Mouse (Mus musculus) hindbrain, embryonic 15.5 days (tissue): ENCODE results near the gene Fam19a1. TPM values are rescaled to one million over a fixed set of nuclear protein-coding genes. Genes with fewer than 3 reads are reported as not detected.

Experiments
- ATAC-seq: fragments of 200-750 bp; cut with Nextera tagmentation; 2 replicates; pipeline ENCODE4 v1.8.0; 2017; ENCODE audit warnings: low read depth, moderate number of reproducible peaks, moderate TSS enrichment; ENCODE audit not compliant: low FRiP score
- H3K27ac ChIP-seq: fragments of 300-500 bp; sonication (generic); replicated peaks from 2 replicates; pipeline ENCODE4 v1.5.1; 2015; ENCODE audit warnings: mild to moderate bottlenecking, inconsistent platforms
- H3K27me3 ChIP-seq: fragments of 300-500 bp; sonication (generic); 2 replicates; pipeline ENCODE4 v1.6.1; 2015; ENCODE audit warnings: control low read depth, inconsistent platforms
- H3K36me3 ChIP-seq: fragments of 300-500 bp; sonication (generic); 2 replicates; pipeline ENCODE4 v1.6.1; 2015; ENCODE audit warnings: control low read depth, inconsistent platforms
- H3K4me1 ChIP-seq: fragments of 300-500 bp; sonication (generic); replicated peaks from 2 replicates; pipeline ENCODE4 v1.6.1; 2015; ENCODE audit warnings: control low read depth, inconsistent platforms
- H3K4me2 ChIP-seq: fragments of 300-500 bp; sonication (generic); 2 replicates; pipeline ENCODE4 v1.6.1; 2015; ENCODE audit warnings: moderate library complexity, mild to moderate bottlenecking, inconsistent platforms
- H3K4me3 ChIP-seq: fragments of 300-500 bp; sonication (generic); 2 replicates; pipeline ENCODE4 v1.5.1; 2015; ENCODE audit warnings: mild to moderate bottlenecking, inconsistent platforms
- H3K9ac ChIP-seq: fragments of 300-500 bp; sonication (generic); 2 replicates; pipeline ENCODE4 v1.6.1; 2015; ENCODE audit warnings: inconsistent platforms
- H3K9me3 ChIP-seq: fragments of 300-500 bp; sonication (generic); 2 replicates; pipeline ENCODE4 v1.6.1; 2016; ENCODE audit warnings: control low read depth, inconsistent platforms
- WGBS: fragments of 180-500 bp; shearing (Covaris S2); methylation state at CpG from one replicate; pipeline ENCODE4 v1.1.7; 2015; 5-methylcytosine and 5-hydroxymethylcytosine counted together
- polyA plus RNA-seq: library from polyadenylated mRNA; unstranded; fragments of >200 nt; fragmentation: Nextera tagmentation; extraction: Ambion mirVana; gene quantifications from 2 replicates; pipeline ENCODE4 v1.2.1, GENCODE M21; 2015

The Fam19a1 gene
- polyA plus RNA-seq, 1 experiment from 2014 or later = 22.9 TPM

- no peak overlapping the region for H3K4me2 ChIP-seq
- no peaks in the 10 kb centered on the region for H3K27me3 ChIP-seq
- H3K4me1 ChIP-seq = no peaks in the 10 kb centered on the region
- 99% methylated on average over 10 of the region's 10 CpGs for WGBS
- H3K9ac ChIP-seq = no peak overlapping the region
- ATAC-seq = no peak
- H3K36me3 ChIP-seq = no peaks in the 10 kb centered on the region
- H3K4me3 ChIP-seq = no peak overlapping the region
- H3K9me3 ChIP-seq = no peaks in the 10 kb centered on the region
- no peak overlapping the region for H3K27ac ChIP-seq
Observed at GRCm38 (mm10) chr6:96595201-96595600, 482.2 kb downstream of the Fam19a1 start.

GRCm38 (mm10) chr6:96624196-96624595 is 511.2 kb downstream of the Fam19a1 start:
- no peak overlapping the region for H3K9ac ChIP-seq
- no peak overlapping the region for H3K4me2 ChIP-seq
- no peak overlapping the region for H3K27ac ChIP-seq
- H3K4me3 ChIP-seq = no peak overlapping the region
- H3K36me3 ChIP-seq = no peaks in the 10 kb centered on the region
- 86% methylated on average over 1 of the region's 1 CpGs for WGBS
- H3K27me3 ChIP-seq = no peaks in the 10 kb centered on the region
- ATAC-seq = no peak
- H3K9me3 ChIP-seq = no peaks in the 10 kb centered on the region
- H3K4me1 ChIP-seq = no peaks in the 10 kb centered on the region

- no peak overlapping the region for H3K9ac ChIP-seq
- no peaks in the 10 kb centered on the region for H3K36me3 ChIP-seq
- no peaks in the 10 kb centered on the region for H3K4me1 ChIP-seq
- no peak overlapping the region for H3K4me2 ChIP-seq
- no peak overlapping the region for H3K4me3 ChIP-seq
- no peaks in the 10 kb centered on the region for H3K9me3 ChIP-seq
- no peak overlapping the region for H3K27ac ChIP-seq
- 44% methylated on average over 6 of the region's 6 CpGs for WGBS
- ATAC-seq = no peak
- H3K27me3 ChIP-seq = no peaks in the 10 kb centered on the region
Observed at GRCm38 (mm10) chr6:96631518-96631917, 518.6 kb downstream of the Fam19a1 start.

- Histone ChIP-seq H3K4me2 (no peak overlapping the region), H3K27ac (no peak overlapping the region), H3K4me3 (no peak overlapping the region), H3K36me3 (no peaks in the 10 kb centered on the region), H3K9ac (no peak overlapping the region), H3K9me3 (no peaks in the 10 kb centered on the region), H3K4me1 (no peaks in the 10 kb centered on the region), H3K27me3 (no peaks in the 10 kb centered on the region)
- WGBS = 75% methylated on average over 3 of the region's 3 CpGs
- ATAC-seq = no peak
Observed at GRCm38 (mm10) chr6:96632243-96632642, 519.3 kb downstream of the Fam19a1 start.

GRCm38 (mm10) chr6:96635663-96636062 is 522.7 kb downstream of the Fam19a1 start:
- Histone ChIP-seq H3K4me2 (no peak overlapping the region), H3K27me3 (no peaks in the 10 kb centered on the region), H3K4me1 (no peaks in the 10 kb centered on the region), H3K4me3 (no peak overlapping the region), H3K9ac (no peak overlapping the region), H3K9me3 (no peaks in the 10 kb centered on the region), H3K27ac (no peak overlapping the region), H3K36me3 (no peaks in the 10 kb centered on the region)
- WGBS = 90% methylated on average over 2 of the region's 2 CpGs
- ATAC-seq = no peak

GRCm38 (mm10) chr6:96648742-96649141 is 535.8 kb downstream of the Fam19a1 start:
- no peaks in the 10 kb centered on the region for H3K27me3 ChIP-seq
- H3K4me2 ChIP-seq = no peak overlapping the region
- H3K4me3 ChIP-seq = no peak overlapping the region
- H3K27ac ChIP-seq = no peak overlapping the region
- 92% methylated on average over 2 of the region's 2 CpGs for WGBS
- no peaks in the 10 kb centered on the region for H3K4me1 ChIP-seq
- H3K9me3 ChIP-seq = no peaks in the 10 kb centered on the region
- H3K9ac ChIP-seq = no peak overlapping the region
- no peak for ATAC-seq
- H3K36me3 ChIP-seq = no peaks in the 10 kb centered on the region

- no peak overlapping the region for H3K9ac ChIP-seq
- H3K4me3 ChIP-seq = no peak overlapping the region
- H3K36me3 ChIP-seq = no peaks in the 10 kb centered on the region
- no peak overlapping the region for H3K27ac ChIP-seq
- no peaks in the 10 kb centered on the region for H3K4me1 ChIP-seq
- 88% methylated on average over 5 of the region's 5 CpGs for WGBS
- H3K9me3 ChIP-seq = no peaks in the 10 kb centered on the region
- no peak overlapping the region for H3K4me2 ChIP-seq
- no peak for ATAC-seq
- H3K27me3 ChIP-seq = no peaks in the 10 kb centered on the region
Observed at GRCm38 (mm10) chr6:96649267-96649666, 536.3 kb downstream of the Fam19a1 start.

- WGBS = 78% methylated on average over 1 of the region's 1 CpGs
- Histone ChIP-seq H3K9ac (no peak overlapping the region), H3K36me3 (no peaks in the 10 kb centered on the region), H3K4me1 (no peaks in the 10 kb centered on the region), H3K9me3 (no peaks in the 10 kb centered on the region), H3K27ac (no peak overlapping the region), H3K4me2 (no peak overlapping the region), H3K4me3 (no peak overlapping the region), H3K27me3 (no peaks in the 10 kb centered on the region)
- ATAC-seq = no peak
Observed at GRCm38 (mm10) chr6:96666311-96666710, 553.4 kb downstream of the Fam19a1 start.

GRCm38 (mm10) chr6:96677813-96678212 is 564.9 kb downstream of the Fam19a1 start:
- WGBS = 86% methylated on average over 3 of the region's 3 CpGs

More at GRCm38 (mm10) chr6:96677813-96678212, 564.9 kb downstream of the Fam19a1 start:
- H3K27me3 ChIP-seq = no peaks in the 10 kb centered on the region
- no peak overlapping the region for H3K4me2 ChIP-seq
- H3K9me3 ChIP-seq = no peaks in the 10 kb centered on the region; the same call in 1 of the 2 replicates
- H3K4me1 ChIP-seq = no peaks in the 10 kb centered on the region
- H3K9ac ChIP-seq = no peak overlapping the region
- no peak overlapping the region for H3K27ac ChIP-seq
- H3K36me3 ChIP-seq = no peaks in the 10 kb centered on the region
- no peak for ATAC-seq
- H3K4me3 ChIP-seq = no peak overlapping the region

Other genes starting within 250 kb of the Fam19a1 start
- 0.12 and 0.22 TPM in 2 replicates for gene 1700123L14Rik, start 53.1 kb downstream of the Fam19a1 start, polyA plus RNA-seq